Mouse (Mus musculus): Measurements from ENCODE around the gene Kcnmb4. TPM values are rescaled to one million over a fixed set of nuclear protein-coding genes. Genes with fewer than 3 reads are reported as not detected.
A peak's percentile ranks its signal among the peaks of the same experiment; 100 is the strongest.

Kcnmb4 gene
- polyA plus RNA-seq (2012; rRNA removed) = 4.2 and 10.3 TPM in 2 replicates

GRCm38 (mm10) chr10:116473759-116474549 lies at the start of gene Kcnmb4:
TSS of gene Kcnmb4 (minus strand) at chr10:116473878.
- Histone ChIP-seq H3K36me3 (ENCODE audit: control insufficient read depth, insufficient read depth, low read length) (no peaks in the 10 kb centered on the region), H3K4me1 (ENCODE audit: control insufficient read depth, insufficient read depth, insufficient read length) (peaks cover 5% of the 10 kb centered on the region; the same call in 1 of the 2 replicates), H3K27ac (ENCODE audit: insufficient read depth, low read length) (no peak within 1 kb of the TSS), H3K27me3 (ENCODE audit: control insufficient read depth, insufficient read depth, low read length) (peaks cover 9% of the 10 kb centered on the region; the same call in 1 of the 2 replicates), H3K4me3 (ENCODE audit: extremely low read depth, insufficient read depth, insufficient read length) (peak within 1 kb of the TSS; percentile 58)
- TF ChIP-seq POLR2A (IDR thresholded peaks at IDR 0.05; ENCODE audit: low read depth, low read length) (no peak), CTCF (IDR thresholded peaks at IDR 0.05; ENCODE audit: extremely low read depth, insufficient read depth, insufficient read length, insufficient replicate concordance) (no peak)
- WGBS = 1% methylated on average over 73 of the region's 92 CpGs
- peak in 1 of 2 experiments; percentile 11 for DNase-seq (ENCODE audit: low read depth in 1 of 2, low spot score in 2 of 2)

- 90% methylated on average over 1 of the region's 1 CpGs for WGBS
- peaks cover 1% of the 10 kb centered on the region; the same call in 1 of the 2 replicates for H3K36me3 ChIP-seq (ENCODE audit: control insufficient read depth, insufficient read depth, low read length)
- TF ChIP-seq CTCF (IDR thresholded peaks at IDR 0.05; ENCODE audit: extremely low read depth, insufficient read depth, insufficient read length, insufficient replicate concordance) = no peak
- TF ChIP-seq POLR2A (IDR thresholded peaks at IDR 0.05; ENCODE audit: low read depth, low read length) = no peak
Measured at GRCm38 (mm10) chr10:116519588-116519987, 45.9 kb upstream of the Kcnmb4 start.

GRCm38 (mm10) chr10:116515590-116515989 lies 41.9 kb upstream of the Kcnmb4 start:
- H3K36me3 ChIP-seq (ENCODE audit: control insufficient read depth, insufficient read depth, low read length) = no peaks in the 10 kb centered on the region; the same call in 1 of the 2 replicates
- DNase-seq (ENCODE audit: low read depth in 1 of 2, low spot score in 2 of 2) = no peak
- H3K27me3 ChIP-seq (ENCODE audit: control insufficient read depth, insufficient read depth, low read length) = no peaks in the 10 kb centered on the region
- no peak overlapping the region for H3K4me3 ChIP-seq (ENCODE audit: extremely low read depth, insufficient read depth, insufficient read length)
- H3K27ac ChIP-seq (ENCODE audit: insufficient read depth, low read length) = no peak overlapping the region
- 88% methylated on average over 6 of the region's 6 CpGs for WGBS
- H3K4me1 ChIP-seq (ENCODE audit: control insufficient read depth, insufficient read depth, insufficient read length) = peaks cover 2% of the 10 kb centered on the region
- TF ChIP-seq POLR2A (IDR thresholded peaks at IDR 0.05; ENCODE audit: low read depth, low read length) = no peak
- no peak for TF ChIP-seq CTCF (IDR thresholded peaks at IDR 0.05; ENCODE audit: extremely low read depth, insufficient read depth, insufficient read length, insufficient replicate concordance)

More at GRCm38 (mm10) chr10:116519588-116519987, 45.9 kb upstream of the Kcnmb4 start:
- no peak overlapping the region for H3K27ac ChIP-seq (ENCODE audit: insufficient read depth, low read length)
- DNase-seq (ENCODE audit: low read depth in 1 of 2, low spot score in 2 of 2) = no peak
- no peaks in the 10 kb centered on the region for H3K27me3 ChIP-seq (ENCODE audit: control insufficient read depth, insufficient read depth, low read length)
- no peaks in the 10 kb centered on the region for H3K4me1 ChIP-seq (ENCODE audit: control insufficient read depth, insufficient read depth, insufficient read length)
- no peak overlapping the region for H3K4me3 ChIP-seq (ENCODE audit: extremely low read depth, insufficient read depth, insufficient read length)

- Histone ChIP-seq H3K4me1 (ENCODE audit: control insufficient read depth, insufficient read depth, insufficient read length) (peaks cover 2% of the 10 kb centered on the region), H3K4me3 (ENCODE audit: extremely low read depth, insufficient read depth, insufficient read length) (no peak overlapping the region), H3K27ac (ENCODE audit: insufficient read depth, low read length) (no peak overlapping the region), H3K36me3 (ENCODE audit: control insufficient read depth, insufficient read depth, low read length) (no peaks in the 10 kb centered on the region; the same call in 1 of the 2 replicates), H3K27me3 (ENCODE audit: control insufficient read depth, insufficient read depth, low read length) (no peaks in the 10 kb centered on the region)
- TF ChIP-seq CTCF (IDR thresholded peaks at IDR 0.05; ENCODE audit: extremely low read depth, insufficient read depth, insufficient read length, insufficient replicate concordance) (no peak), POLR2A (IDR thresholded peaks at IDR 0.05; ENCODE audit: low read depth, low read length) (no peak)
- no peak for DNase-seq (ENCODE audit: low read depth in 1 of 2, low spot score in 2 of 2)
- WGBS = 81% methylated on average over 4 of the region's 4 CpGs
Measured at GRCm38 (mm10) chr10:116515158-116515557, 41.5 kb upstream of the Kcnmb4 start.

GRCm38 (mm10) chr10:116513254-116513635 lies 39.6 kb upstream of the Kcnmb4 start:
- 67% methylated on average over 7 of the region's 7 CpGs for whole genome bisulfite sequencing

GRCm38 (mm10) chr10:116512521-116513253 lies 39.0 kb upstream of the Kcnmb4 start:
- no peak overlapping the region for H3K27ac ChIP-seq (ENCODE audit: insufficient read depth, low read length)
- H3K4me1 ChIP-seq (ENCODE audit: control insufficient read depth, insufficient read depth, insufficient read length) = peaks cover 2% of the 10 kb centered on the region
- no peaks in the 10 kb centered on the region for H3K27me3 ChIP-seq (ENCODE audit: control insufficient read depth, insufficient read depth, low read length)
- no peak for TF ChIP-seq POLR2A (IDR thresholded peaks at IDR 0.05; ENCODE audit: low read depth, low read length)
- no peak for TF ChIP-seq CTCF (IDR thresholded peaks at IDR 0.05; ENCODE audit: extremely low read depth, insufficient read depth, insufficient read length, insufficient replicate concordance)
- no peak overlapping the region for H3K4me3 ChIP-seq (ENCODE audit: extremely low read depth, insufficient read depth, insufficient read length)
- no peak for DNase-seq (ENCODE audit: low read depth in 1 of 2, low spot score in 2 of 2)
- H3K36me3 ChIP-seq (ENCODE audit: control insufficient read depth, insufficient read depth, low read length) = no peaks in the 10 kb centered on the region; the same call in 1 of the 2 replicates
- 78% methylated on average over 11 of the region's 11 CpGs for WGBS

More at GRCm38 (mm10) chr10:116513254-116513635, 39.6 kb upstream of the Kcnmb4 start:
- no peak for TF ChIP-seq POLR2A (IDR thresholded peaks at IDR 0.05; ENCODE audit: low read depth, low read length)
- no peak for DNase-seq (ENCODE audit: low read depth in 1 of 2, low spot score in 2 of 2)
- Histone ChIP-seq H3K4me3 (ENCODE audit: extremely low read depth, insufficient read depth, insufficient read length) (no peak overlapping the region), H3K27me3 (ENCODE audit: control insufficient read depth, insufficient read depth, low read length) (no peaks in the 10 kb centered on the region), H3K36me3 (ENCODE audit: control insufficient read depth, insufficient read depth, low read length) (no peaks in the 10 kb centered on the region; the same call in 1 of the 2 replicates), H3K4me1 (ENCODE audit: control insufficient read depth, insufficient read depth, insufficient read length) (peaks cover 2% of the 10 kb centered on the region), H3K27ac (ENCODE audit: insufficient read depth, low read length) (no peak overlapping the region)
